Mouse (Mus musculus): ENCODE results near the gene Fam172a.

DNA sequence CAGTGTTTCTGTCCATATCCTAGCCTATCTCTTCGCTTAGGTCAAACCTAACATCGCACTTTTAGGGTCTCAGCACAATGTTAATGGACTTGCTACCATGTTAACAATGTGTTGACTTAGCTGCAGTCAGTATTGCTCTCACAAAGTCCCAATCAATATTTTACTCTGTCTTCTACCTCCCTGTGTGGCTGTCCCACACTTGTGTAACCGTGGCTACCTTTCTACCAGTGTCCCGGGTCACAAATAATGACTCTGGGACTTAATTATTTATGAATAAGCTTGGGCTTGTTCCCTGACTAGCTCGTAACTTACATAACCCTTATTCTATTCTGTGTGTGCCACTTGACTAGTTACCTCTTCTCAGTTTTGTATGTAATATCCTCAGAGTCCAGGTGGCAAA is 455.6 kb downstream of the Fam172a start:
- TF ChIP-seq CTCF (IDR thresholded peaks at IDR 0.05; ENCODE audit: low read depth, low read length) (no peak), GATA1 (IDR thresholded peaks at IDR 0.05; ENCODE audit: borderline replicate concordance, low read length) (no peak), TAL1 (conservative IDR thresholded peaks at IDR 0.05; ENCODE audit: low read depth, low read length) (no peak)

Data from G1E (cell line).